Mouse (Mus musculus) forebrain, embryonic 14.5 days (tissue): ENCODE data around the gene Wfdc6b. TPM values are rescaled to one million over a fixed set of nuclear protein-coding genes. Genes with fewer than 3 reads are reported as not detected.

Experiments
- ATAC-seq: fragments of 200-750 bp; cut with Nextera tagmentation; 2 replicates; pipeline ENCODE4 v1.8.0; 2017; ENCODE audit warnings: mild to moderate bottlenecking, moderate library complexity
- DNase-seq: peaks from one replicate; pipeline ENCODE4 v3.0.0-alpha.2; 2015; ENCODE audit warnings: low spot score
- H3K27ac ChIP-seq: fragments of 300-500 bp; sonication (generic); 2 replicates; pipeline ENCODE4 v1.5.1; 2014; ENCODE audit warnings: low read depth, mild to moderate bottlenecking, control low read depth, low read length, moderate library complexity
- H3K27me3 ChIP-seq: fragments of 300-500 bp; sonication (generic); replicated peaks from 2 replicates; pipeline ENCODE4 v1.6.1; 2014; ENCODE audit warnings: low read length, control low read depth, mixed read lengths; ENCODE audit not compliant: control insufficient read depth, insufficient read depth
- H3K36me3 ChIP-seq: fragments of 300-500 bp; sonication (generic); 2 replicates; pipeline ENCODE4 v1.6.1; 2014; ENCODE audit warnings: low read length, control low read depth; ENCODE audit not compliant: control insufficient read depth, insufficient read depth
- H3K4me1 ChIP-seq: fragments of 300-500 bp; sonication (generic); 2 replicates; pipeline ENCODE4 v1.6.1; 2014; ENCODE audit warnings: antibody characterized with exemption, low read length, control low read depth; ENCODE audit not compliant: control insufficient read depth, insufficient read depth
- H3K4me2 ChIP-seq: fragments of 300-500 bp; sonication (generic); 2 replicates; pipeline ENCODE4 v1.6.1; 2014; ENCODE audit warnings: mild to moderate bottlenecking, control low read depth, low read length
- H3K4me3 ChIP-seq: fragments of 300-500 bp; sonication (generic); 2 replicates; pipeline ENCODE4 v1.5.1; 2014; ENCODE audit warnings: low read depth, low read length, control low read depth
- H3K9ac ChIP-seq: fragments of 300-500 bp; sonication (generic); 2 replicates; pipeline ENCODE4 v1.6.1; 2014; ENCODE audit warnings: mild to moderate bottlenecking, low read length, control low read depth, moderate library complexity
- H3K9me3 ChIP-seq: fragments of 300-500 bp; sonication (generic); replicated peaks from 2 replicates; pipeline ENCODE4 v1.6.1; 2016; ENCODE audit warnings: low read length, control low read depth, mixed read lengths; ENCODE audit not compliant: control insufficient read depth
- WGBS: fragments of 180-500 bp; shearing (Covaris S2); extraction: QIAGEN DNeasy Blood & Tissue Kit; methylation state at CpG from one replicate; pipeline ENCODE4 v1.1.7; 2014; 5-methylcytosine and 5-hydroxymethylcytosine counted together
- polyA plus RNA-seq: library from polyadenylated mRNA; unstranded; fragments of >200 nt; fragmentation: Nextera tagmentation; extraction: Ambion mirVana; gene quantifications from 2 replicates; pipeline ENCODE4 v1.2.1, GENCODE M21; 2014

Wfdc6b gene
- polyA plus RNA-seq, 1 experiment from 2014 or later = not detected

GRCm38 (mm10) chr2:164603482-164603881 lies 9.8 kb upstream of the Wfdc6b start:
- no peak for DNase-seq
- no peak for ATAC-seq
- H3K27me3 ChIP-seq = no peaks in the 10 kb centered on the region
- no peaks in the 10 kb centered on the region for H3K36me3 ChIP-seq
- 89% methylated on average over 3 of the region's 3 CpGs for WGBS
- H3K9me3 ChIP-seq = no peaks in the 10 kb centered on the region
- no peaks in the 10 kb centered on the region for H3K4me1 ChIP-seq
- H3K9ac ChIP-seq = no peak overlapping the region
- H3K27ac ChIP-seq = no peak overlapping the region
- H3K4me2 ChIP-seq = no peak overlapping the region
- H3K4me3 ChIP-seq = no peak overlapping the region

DNA sequence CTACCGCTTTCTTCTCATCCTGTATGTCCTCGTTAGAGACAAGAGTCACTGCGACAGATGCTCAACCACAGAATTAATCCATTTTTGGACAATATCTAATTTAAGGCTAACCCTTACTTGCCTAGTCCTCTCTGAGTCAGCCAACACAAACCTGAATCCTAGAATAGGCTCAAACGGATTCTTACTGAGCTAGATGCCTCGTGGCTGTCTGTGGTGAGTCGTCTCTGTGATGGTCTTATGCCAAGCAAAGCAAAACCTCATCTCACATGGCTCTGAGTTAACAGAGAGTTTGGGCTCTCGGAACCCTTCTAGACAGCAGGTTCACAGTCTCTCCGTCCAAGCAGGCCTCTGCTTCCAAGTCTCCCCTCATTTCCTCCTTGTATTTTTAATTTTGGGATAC lies 8.9 kb upstream of the Wfdc6b start:
- WGBS = 87% methylated on average over 8 of the region's 8 CpGs
- Histone ChIP-seq H3K9me3 (no peaks in the 10 kb centered on the region), H3K4me2 (no peak overlapping the region), H3K4me3 (no peak overlapping the region), H3K4me1 (no peaks in the 10 kb centered on the region), H3K27me3 (no peaks in the 10 kb centered on the region), H3K36me3 (no peaks in the 10 kb centered on the region), H3K27ac (no peak overlapping the region), H3K9ac (no peak overlapping the region)
- no peak for ATAC-seq
- no peak for DNase-seq

- Histone ChIP-seq H3K4me2 (no peak overlapping the region), H3K9me3 (no peaks in the 10 kb centered on the region), H3K36me3 (no peaks in the 10 kb centered on the region), H3K9ac (no peak overlapping the region), H3K27me3 (no peaks in the 10 kb centered on the region), H3K4me3 (no peak overlapping the region), H3K4me1 (no peaks in the 10 kb centered on the region), H3K27ac (no peak overlapping the region)
- WGBS = 78% methylated on average over 6 of the region's 6 CpGs
- ATAC-seq (no peak), DNase-seq (no peak)
Observed at GRCm38 (mm10) chr2:164608781-164609180, 4.5 kb upstream of the Wfdc6b start.

DNA sequence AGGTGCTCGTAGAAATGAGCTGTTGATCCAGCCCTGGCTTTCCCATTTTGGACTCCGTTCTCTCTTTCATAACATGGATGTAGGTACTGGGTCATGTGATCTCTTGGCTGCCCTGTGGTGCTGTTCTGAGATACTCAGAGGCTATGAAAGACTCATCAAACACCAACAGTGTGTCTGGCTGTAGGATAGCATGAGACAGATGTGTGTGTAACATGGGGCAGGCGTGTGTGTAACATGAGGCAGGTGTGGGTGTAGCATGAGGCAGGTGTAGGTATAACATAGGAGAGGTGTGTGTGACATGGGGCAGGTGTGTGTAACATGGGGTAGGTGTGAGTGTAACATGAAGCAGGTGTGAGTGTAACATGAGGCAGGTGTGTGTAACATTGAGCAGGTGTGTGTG lies 2.1 kb downstream of the Wfdc6b start:
- DNase-seq (no peak), ATAC-seq (no peak)
- H3K9me3 ChIP-seq = no peaks in the 10 kb centered on the region
- no peak overlapping the region for H3K27ac ChIP-seq
- no peak overlapping the region for H3K4me2 ChIP-seq
- no peaks in the 10 kb centered on the region for H3K36me3 ChIP-seq
- no peaks in the 10 kb centered on the region for H3K4me1 ChIP-seq
- H3K9ac ChIP-seq = no peak overlapping the region
- H3K4me3 ChIP-seq = no peak overlapping the region
- H3K27me3 ChIP-seq = no peaks in the 10 kb centered on the region
- WGBS = 88% methylated on average over 3 of the region's 3 CpGs

DNA sequence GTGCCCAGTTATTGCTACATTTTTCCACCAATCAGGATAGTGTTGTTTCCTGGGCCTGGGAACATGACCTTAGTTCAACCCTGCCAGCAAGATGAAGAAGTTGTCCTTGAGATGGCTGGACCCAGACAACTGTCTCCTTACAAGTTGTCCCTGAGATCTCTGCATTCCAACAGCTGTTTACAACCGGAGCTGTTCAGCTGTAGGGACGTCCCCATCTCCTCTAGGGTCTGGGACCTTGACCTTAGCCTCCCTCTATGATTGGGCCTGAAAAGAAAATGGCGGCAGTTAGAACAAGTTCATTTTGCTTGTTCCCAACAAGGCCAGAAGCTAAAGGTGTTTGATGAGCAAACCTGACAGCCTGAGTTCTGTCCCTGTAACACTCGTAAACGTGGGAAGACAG lies 5.7 kb downstream of the Wfdc6b start:
- H3K4me2 ChIP-seq = no peak overlapping the region
- ATAC-seq = no peak
- H3K9ac ChIP-seq = no peak overlapping the region
- H3K36me3 ChIP-seq = no peaks in the 10 kb centered on the region
- no peaks in the 10 kb centered on the region for H3K4me1 ChIP-seq
- 89% methylated on average over 5 of the region's 5 CpGs for WGBS
- no peaks in the 10 kb centered on the region for H3K9me3 ChIP-seq
- no peaks in the 10 kb centered on the region for H3K27me3 ChIP-seq
- DNase-seq = no peak
- no peak overlapping the region for H3K4me3 ChIP-seq
- H3K27ac ChIP-seq = no peak overlapping the region

DNA sequence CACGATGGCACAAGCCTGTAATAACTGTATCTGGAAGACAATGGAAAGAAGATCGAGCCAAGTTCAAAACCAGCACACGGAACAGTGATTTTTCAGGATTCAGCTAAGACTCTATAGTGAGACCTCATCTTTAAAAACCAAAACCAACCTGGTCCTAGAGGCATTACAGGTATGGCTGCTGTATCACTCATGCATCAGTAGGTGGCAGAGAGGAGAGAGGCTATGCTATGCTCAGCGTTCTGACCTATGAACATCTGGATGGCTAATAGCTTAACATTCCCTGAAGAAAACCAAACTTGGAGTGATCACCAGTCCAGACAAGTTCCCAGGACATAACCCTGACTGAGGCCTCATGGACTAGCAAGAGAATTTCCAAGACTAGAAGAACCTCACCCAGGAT lies 8.5 kb downstream of the Wfdc6b start:
- H3K9ac ChIP-seq = no peak overlapping the region
- WGBS = 85% methylated on average over 4 of the region's 4 CpGs
- no peaks in the 10 kb centered on the region for H3K4me1 ChIP-seq
- H3K4me3 ChIP-seq = no peak overlapping the region
- ATAC-seq (no peak), DNase-seq (no peak)
- no peaks in the 10 kb centered on the region for H3K27me3 ChIP-seq
- H3K9me3 ChIP-seq = no peaks in the 10 kb centered on the region
- no peak overlapping the region for H3K4me2 ChIP-seq
- no peaks in the 10 kb centered on the region for H3K36me3 ChIP-seq
- H3K27ac ChIP-seq = no peak overlapping the region

DNA sequence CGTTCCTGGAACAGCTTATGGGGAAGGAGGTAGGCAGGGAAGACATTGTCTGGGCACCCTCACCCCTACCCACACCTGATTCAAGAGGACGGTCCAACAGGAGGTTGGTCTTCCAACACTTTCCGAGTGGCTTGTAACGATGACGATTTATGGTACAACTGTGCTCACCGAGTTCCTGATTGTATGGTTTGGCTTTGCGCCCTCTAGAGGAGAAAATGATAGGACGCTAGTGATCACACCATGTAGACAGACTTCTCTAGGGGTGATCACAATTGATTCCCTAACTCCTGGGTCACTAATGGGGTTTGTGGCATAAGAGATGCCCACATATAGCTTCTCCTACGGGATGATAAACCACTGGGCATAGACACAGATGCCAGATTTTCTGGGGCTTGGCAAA lies 21.9 kb downstream of the Wfdc6b start:
- Histone ChIP-seq H3K27me3 (no peaks in the 10 kb centered on the region), H3K9me3 (no peaks in the 10 kb centered on the region), H3K4me1 (no peaks in the 10 kb centered on the region), H3K4me3 (no peak overlapping the region), H3K36me3 (no peaks in the 10 kb centered on the region), H3K9ac (no peak overlapping the region), H3K4me2 (no peak overlapping the region), H3K27ac (no peak overlapping the region)
- WGBS = 78% methylated on average over 9 of the region's 9 CpGs
- DNase-seq (no peak), ATAC-seq (no peak)

GRCm38 (mm10) chr2:164638696-164639095 lies 25.4 kb downstream of the Wfdc6b start, which contains the start of gene Wfdc16:
TSS of gene Wfdc16 (minus strand) at chr2:164638796.
- Histone ChIP-seq H3K9me3 (no peaks in the 10 kb centered on the region), H3K9ac (no peak within 1 kb of the TSS), H3K27me3 (no peaks in the 10 kb centered on the region), H3K4me1 (no peaks in the 10 kb centered on the region), H3K36me3 (no peaks in the 10 kb centered on the region), H3K4me2 (no peak within 1 kb of the TSS), H3K27ac (no peak within 1 kb of the TSS), H3K4me3 (no peak within 1 kb of the TSS)
- DNase-seq = no peak
- WGBS = 85% methylated on average over 3 of the region's 3 CpGs
- no peak for ATAC-seq

DNA sequence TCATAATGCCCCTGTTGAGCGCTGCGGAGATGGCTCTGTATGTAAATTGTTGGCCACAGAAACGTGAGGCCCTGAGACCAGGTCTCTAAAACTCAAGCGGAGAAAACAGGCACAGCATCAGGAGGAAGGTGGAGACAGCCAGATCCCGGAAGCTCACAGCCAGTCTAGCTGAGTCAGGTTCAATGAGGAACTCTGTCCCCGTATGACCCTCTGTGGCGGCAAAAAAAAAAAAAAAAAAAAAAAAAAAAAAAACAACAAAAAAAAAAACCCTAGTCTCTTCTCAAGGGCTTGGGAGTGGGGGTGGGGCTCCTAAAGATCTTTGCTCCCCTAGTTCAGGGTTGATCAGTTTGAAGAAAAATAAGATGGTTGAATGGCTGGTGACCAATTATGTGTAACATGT lies 27.8 kb downstream of the Wfdc6b start:
- H3K27me3 ChIP-seq = no peaks in the 10 kb centered on the region
- WGBS = 68% methylated on average over 7 of the region's 7 CpGs
- no peaks in the 10 kb centered on the region for H3K36me3 ChIP-seq
- H3K9ac ChIP-seq = no peak overlapping the region
- no peak overlapping the region for H3K4me3 ChIP-seq
- H3K4me1 ChIP-seq = no peaks in the 10 kb centered on the region
- DNase-seq = no peak
- H3K4me2 ChIP-seq = no peak overlapping the region
- H3K9me3 ChIP-seq = no peaks in the 10 kb centered on the region
- no peak overlapping the region for H3K27ac ChIP-seq
- no peak for ATAC-seq
